Mouse (Mus musculus): ENCODE measurements around the gene Pramef20.
"Not testable (repeated sequence)": the region's sequence is repeated elsewhere in the genome, so short reads cannot be mapped to it uniquely, and the experiment has no call there.

Pramef20 gene

DNA sequence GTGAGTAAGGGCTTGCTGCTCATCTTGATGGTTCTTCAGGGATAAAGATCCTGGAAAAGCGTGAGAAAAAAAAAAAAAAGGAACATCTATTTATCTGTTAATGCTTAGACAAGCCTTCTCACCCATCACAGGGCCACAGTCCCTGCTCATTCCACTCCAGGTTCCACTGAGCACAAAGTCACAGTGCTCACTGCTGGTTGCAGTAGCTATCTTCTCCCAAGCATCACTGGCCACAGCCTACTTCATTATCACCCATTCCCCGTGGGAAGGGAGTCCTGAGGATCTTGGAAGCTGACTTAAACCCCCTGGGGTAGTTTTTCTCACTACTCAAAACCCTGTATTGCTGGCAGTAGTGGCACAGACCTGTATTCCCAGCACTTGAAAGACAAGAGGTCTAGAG, at the start of gene Pramef20:
Gene Pramef20 (minus strand): TSS at position 23 of the 400 bp plus-strand sequence.
- DNase-seq = no peak

DNA sequence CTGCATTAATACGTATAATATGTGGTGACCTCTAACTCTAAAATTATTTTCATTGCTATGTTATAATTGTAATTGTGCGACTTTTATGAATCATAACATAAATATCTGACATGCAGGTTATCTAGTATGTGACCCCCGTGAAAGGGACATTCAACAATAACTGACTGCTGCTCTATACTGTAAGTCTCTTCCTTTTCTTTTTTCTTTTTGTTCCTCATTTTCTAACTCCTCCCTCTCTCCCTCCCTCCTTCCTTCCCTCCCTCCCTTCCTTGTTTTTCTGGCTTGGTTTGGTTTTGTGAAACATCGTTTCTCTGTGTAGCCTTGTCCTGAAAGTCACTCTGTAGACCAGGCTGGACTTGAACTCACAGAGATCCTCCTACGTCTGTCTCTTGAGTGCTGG, 46.9 kb upstream of the Pramef20 start:
- DNase-seq = no peak

DNA sequence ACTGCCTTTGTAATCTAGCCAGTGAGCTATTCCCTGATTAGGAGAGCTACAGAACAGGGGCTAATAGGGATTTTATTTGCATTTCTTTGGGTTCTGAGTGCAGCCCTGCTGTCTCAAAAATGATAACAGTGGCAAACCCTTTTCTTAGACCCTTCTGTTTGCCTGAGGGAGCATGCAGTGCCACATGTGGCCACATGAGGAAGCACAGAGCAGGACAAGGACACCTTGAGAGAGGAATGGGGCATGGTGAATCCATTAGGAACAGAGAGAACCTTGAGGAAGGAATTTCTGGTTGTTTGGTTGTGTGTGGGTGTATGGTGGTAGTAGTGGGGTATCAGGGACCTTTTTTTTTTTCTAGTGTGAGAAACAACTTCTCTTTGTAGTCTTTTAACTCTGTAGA, 42.9 kb upstream of the Pramef20 start:
- no peak for DNase-seq

DNA sequence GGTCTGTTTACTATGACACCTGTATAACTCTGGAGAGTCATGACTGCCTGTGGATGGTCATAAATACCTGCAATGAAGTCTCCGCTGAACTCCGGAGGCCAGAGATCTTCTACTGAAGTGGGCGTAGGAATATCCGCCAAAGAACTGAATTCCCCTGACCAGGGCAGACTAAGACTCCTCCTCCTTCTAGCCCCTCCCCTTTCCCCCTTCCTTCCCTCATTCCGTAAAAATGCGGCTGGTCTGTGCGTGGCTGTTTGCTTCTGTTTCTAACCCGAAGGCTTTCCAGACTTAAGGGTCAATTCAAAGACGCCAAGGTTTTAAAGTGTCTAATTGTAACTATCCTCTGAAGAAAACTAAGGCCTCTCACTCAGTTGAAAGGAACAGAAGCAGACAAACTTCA, 30.6 kb upstream of the Pramef20 start, which contains the start of gene Pramef12:
Gene Pramef12 (minus strand): TSS at position 175 of the 400 bp plus-strand sequence.
- no peak for DNase-seq

DNA sequence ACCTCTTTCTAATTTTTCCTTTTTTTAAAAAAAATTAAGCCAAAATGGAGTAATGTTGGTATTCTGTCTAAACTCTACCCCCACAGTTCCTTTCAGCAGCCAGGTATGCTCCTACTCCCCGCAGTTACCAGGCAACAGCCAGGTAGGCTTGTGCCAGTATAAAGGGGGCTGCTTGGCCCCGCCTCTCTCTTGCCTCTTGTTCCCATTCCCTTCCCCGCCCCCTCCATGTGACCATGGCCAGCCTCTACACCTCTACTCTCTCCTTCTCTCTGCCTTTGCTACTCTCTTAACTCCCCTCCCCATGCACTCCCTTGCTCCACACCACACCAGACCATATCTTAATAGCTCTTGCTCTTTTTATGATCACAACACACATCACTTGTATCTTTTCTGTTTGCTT, 28.5 kb upstream of the Pramef20 start:
- no peak for DNase-seq

DNA sequence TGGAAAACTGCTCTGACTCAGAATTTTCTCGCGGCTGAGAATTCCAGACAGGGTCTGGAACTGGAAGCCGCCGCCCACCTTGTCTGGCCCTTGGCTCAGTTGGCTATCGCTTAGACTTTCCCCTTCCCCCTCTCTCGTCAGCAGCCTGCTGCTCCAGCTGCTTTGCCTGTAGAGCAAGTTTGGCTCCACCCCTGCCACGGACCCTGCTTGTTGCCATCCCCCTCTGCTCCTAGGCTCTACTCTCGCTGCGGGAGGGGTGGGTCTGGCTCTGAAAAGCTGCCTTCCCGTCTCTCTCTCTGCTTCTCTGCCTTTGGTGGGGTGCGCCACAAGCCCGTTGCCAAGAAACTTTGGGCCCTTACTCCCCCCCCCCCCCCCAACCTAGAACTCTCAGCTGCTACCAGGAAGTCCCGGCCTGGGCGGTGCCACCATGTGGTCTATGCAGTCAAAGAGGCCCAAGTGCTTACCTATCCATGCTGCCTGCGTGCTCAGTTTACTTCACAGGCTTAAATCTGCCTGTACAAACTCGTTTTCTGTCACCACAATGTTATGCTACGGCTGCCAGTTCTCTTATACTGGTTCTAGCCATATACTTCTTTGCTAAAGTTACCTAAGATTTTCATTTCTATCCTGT, 26.8 kb upstream of the Pramef20 start:
- DNase-seq = no peak

DNA sequence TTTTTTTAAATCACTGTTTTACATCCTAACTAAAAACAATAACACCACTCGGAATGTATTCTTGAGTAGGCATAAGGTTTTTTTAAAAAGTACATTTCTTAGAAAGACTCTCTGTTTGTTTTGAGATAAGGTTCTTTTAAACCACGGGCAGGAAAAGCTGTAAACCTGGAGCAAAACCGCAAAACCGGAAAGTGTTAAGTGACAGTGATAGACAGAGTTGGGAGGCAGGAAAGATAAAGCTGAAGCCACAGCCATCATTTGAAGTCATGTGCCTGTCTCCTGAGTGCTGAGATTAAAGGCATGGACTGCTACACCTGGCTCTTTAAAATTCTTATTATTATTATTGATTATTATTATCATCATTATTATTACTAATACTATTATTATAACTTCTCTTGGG, 25.0 kb upstream of the Pramef20 start:
- DNase-seq = no peak

DNA sequence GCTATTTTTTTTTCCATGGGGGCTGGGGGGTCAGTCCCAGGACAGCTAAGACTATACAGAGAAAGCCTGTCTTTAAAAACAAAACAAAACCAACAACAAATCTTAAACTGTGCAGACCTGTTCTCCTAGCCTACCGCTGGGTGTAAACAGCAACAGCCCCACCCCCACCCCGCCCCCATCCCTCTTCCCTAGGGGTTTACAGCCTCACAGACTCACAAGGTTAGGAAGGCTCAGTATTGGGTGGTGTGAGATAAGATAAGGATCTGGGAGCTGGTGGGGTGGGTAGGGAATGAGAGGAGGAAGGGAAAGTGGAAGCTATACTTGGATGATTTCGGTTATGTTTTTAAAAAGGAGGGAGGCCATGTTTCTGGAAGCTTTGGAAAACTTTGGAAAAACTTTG, 18.6 kb upstream of the Pramef20 start:
- DNase-seq = no peak

DNA sequence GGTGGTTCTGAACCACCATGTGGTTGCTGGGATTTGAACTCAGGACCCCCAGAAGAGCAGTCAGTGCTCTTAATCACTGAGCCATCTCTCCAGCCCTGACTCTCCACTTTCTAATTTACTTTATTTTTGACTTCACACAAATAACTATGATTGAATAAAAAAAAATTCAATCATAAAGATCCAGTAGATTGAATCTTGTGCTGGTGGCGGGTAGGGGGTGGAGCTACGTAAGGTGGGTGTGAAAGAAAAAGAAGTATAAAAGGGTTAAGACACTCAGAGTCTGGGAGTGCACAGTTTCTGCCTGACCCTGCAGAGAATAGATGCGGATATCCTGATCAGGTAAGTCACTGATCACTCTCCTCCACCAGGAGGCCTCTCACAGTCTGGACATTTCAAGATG, 20.1 kb downstream of the Pramef20 start, which contains the start of gene Gm13119:
Gene Gm13119 (plus strand): TSS at position 301 of the 400 bp plus-strand sequence.
- DNase-seq = not testable (repeated sequence)

DNA sequence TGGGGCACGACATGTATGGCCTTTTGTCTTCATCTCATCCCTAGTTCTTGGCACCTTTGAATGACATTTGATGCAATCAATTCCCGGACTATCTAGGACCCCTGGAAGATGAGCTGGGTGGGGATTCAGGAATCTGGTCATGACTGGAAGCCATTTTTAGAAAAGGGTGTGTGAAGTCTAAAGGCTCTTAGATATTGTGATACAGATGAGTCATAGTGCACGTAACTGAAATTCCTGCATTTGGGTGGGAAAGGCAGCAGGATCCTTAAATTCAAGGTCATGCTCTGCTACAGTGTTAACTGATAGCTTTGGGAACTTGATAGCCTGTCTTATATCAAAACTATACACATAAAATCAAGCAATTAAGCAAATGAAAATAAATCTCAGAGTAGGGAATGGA, 41.9 kb downstream of the Pramef20 start:
- DNase-seq = not testable (repeated sequence)

DNA sequence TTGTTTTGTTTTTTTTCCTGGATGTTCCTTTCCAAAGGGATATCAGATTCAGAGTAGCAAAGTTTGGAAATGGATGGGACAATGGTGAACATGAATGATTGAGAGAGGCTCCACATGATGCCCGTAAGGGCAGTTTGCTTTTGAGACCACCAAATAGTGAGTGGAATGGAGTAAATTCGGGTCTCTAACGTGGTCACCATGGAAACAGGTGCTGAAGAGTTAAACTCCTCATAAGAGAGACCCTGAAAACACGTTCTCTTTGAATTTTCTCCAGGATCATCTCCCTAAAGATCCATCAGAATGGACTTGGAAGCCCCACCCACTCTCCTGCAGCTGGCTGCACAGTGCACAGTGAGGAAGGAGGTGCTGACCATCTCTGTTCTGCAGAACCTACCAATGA, 47.8 kb downstream of the Pramef20 start, which contains the start of gene Gm13128:
Gene Gm13128 (plus strand): TSS at position 301 of the 400 bp plus-strand sequence.
- not testable (repeated sequence) for DNase-seq
